Mouse (Mus musculus): ENCODE measurements around the gene Sox18. TPM values are rescaled to one million over a fixed set of nuclear protein-coding genes. Genes with fewer than 3 reads are reported as not detected.

The Sox18 gene
- polyA plus RNA-seq, 1 experiment from 2014 or later = 13.8 TPM

DNA sequence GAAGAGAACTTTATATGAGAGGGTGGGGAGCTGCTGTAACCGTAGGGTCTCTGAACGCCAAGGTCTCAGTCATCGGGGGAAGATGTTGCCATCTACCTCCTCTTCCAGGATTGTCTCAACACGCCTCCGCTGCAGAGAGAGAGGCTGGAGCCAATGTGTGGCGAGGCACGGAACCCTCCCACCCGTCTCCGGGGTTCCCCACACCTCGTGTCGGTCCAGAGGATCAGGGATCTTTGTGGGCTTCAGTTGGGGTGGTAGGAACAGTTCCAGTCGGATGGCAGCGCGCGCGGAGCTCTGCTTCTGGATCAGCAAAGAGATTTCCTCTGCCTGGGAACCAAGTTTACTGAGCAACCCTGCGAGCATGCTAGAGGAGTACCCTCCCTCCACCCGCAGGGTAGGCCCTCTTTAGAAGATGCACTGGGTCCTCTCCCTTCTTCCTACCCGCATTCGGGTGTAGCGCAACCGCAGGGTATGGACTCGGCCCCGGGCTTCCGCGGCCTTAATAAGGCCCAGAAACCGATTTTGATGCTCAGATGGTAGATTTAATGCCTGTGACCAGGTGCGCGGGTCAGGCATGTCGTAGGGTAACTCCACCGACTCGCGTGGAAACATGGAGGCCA lies 25.5 kb upstream of the Sox18 start:
- no peak overlapping the region for H3K4me2 ChIP-seq (ENCODE audit: low read length)
- no peak for ATAC-seq
- H3K4me3 ChIP-seq (replicated peaks; ENCODE audit: low read length) = no peak overlapping the region
- no peaks in the 10 kb centered on the region for H3K36me3 ChIP-seq (ENCODE audit: control insufficient read depth, insufficient read depth)
- 79% methylated on average over 33 of the region's 33 CpGs for WGBS
- no peak overlapping the region for H3K9ac ChIP-seq (replicated peaks; ENCODE audit: low read depth, low read length)
- peaks cover 15% of the 10 kb centered on the region for H3K4me1 ChIP-seq (replicated peaks; ENCODE audit: control insufficient read depth, insufficient read depth, low read length)
- H3K9me3 ChIP-seq (ENCODE audit: control insufficient read depth, low read length) = no peaks in the 10 kb centered on the region
- H3K27me3 ChIP-seq (replicated peaks; ENCODE audit: control insufficient read depth, insufficient read depth, low read length) = no peaks in the 10 kb centered on the region
- no peak overlapping the region for H3K27ac ChIP-seq (ENCODE audit: low read length)

DNA sequence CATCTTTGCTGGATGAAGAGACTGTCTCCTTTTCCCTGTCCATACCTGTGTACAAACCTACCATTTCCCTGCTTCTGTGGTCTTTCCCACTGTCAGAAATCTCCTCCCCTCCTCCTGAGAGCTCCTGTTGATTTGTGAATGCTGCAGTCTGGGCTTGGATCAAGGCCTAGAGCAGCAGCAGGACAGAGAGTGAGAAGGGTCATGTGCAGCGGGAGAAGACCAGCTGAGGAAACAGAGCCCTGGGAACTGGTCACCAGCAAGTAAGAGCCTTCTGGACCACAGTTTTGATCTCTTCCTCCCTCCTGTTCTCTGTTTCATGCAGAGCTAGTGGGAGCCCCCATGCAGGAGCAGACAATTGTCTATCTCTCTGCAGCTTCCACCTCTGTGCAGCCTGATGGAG lies 24.3 kb upstream of the Sox18 start:
- no peak for ATAC-seq
- Histone ChIP-seq H3K9ac (replicated peaks; ENCODE audit: low read depth, low read length) (no peak overlapping the region), H3K27me3 (replicated peaks; ENCODE audit: control insufficient read depth, insufficient read depth, low read length) (no peaks in the 10 kb centered on the region), H3K36me3 (ENCODE audit: control insufficient read depth, insufficient read depth) (no peaks in the 10 kb centered on the region), H3K9me3 (ENCODE audit: control insufficient read depth, low read length) (no peaks in the 10 kb centered on the region), H3K4me1 (replicated peaks; ENCODE audit: control insufficient read depth, insufficient read depth, low read length) (peaks cover 15% of the 10 kb centered on the region), H3K4me2 (ENCODE audit: low read length) (no peak overlapping the region), H3K27ac (ENCODE audit: low read length) (no peak overlapping the region), H3K4me3 (replicated peaks; ENCODE audit: low read length) (no peak overlapping the region)
- 75% methylated on average over 1 of the region's 1 CpGs for WGBS

DNA sequence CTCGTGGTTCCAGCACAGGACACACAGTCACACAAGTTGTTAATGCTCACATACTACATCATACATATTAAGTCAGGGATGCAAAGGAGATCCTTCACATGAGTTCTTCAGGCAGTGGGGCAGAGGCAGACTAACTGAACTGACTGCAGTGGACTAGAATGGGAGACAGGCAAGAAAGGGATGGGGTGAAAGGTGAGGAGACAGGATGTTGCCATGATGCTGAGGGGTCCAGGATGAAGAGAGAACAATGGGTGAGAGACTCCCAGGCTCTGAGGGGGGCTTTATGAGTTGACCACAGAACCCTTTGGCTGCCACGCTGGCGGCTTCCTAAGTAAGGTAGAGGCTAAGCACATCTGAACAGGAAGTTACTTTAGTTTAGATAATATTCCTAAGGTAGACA lies 23.1 kb upstream of the Sox18 start:
- Histone ChIP-seq H3K36me3 (ENCODE audit: control insufficient read depth, insufficient read depth) (peaks cover under 1% of the 10 kb centered on the region; the same call in 1 of the 2 replicates), H3K27me3 (replicated peaks; ENCODE audit: control insufficient read depth, insufficient read depth, low read length) (no peaks in the 10 kb centered on the region), H3K27ac (ENCODE audit: low read length) (no peak overlapping the region), H3K4me2 (ENCODE audit: low read length) (peak overlapping the region; percentile 82), H3K4me1 (replicated peaks; ENCODE audit: control insufficient read depth, insufficient read depth, low read length) (peaks cover 15% of the 10 kb centered on the region), H3K4me3 (replicated peaks; ENCODE audit: low read length) (no peak overlapping the region), H3K9me3 (ENCODE audit: control insufficient read depth, low read length) (no peaks in the 10 kb centered on the region), H3K9ac (replicated peaks; ENCODE audit: low read depth, low read length) (no peak overlapping the region)
- ATAC-seq = no peak
- 85% methylated on average over 3 of the region's 3 CpGs for WGBS

DNA sequence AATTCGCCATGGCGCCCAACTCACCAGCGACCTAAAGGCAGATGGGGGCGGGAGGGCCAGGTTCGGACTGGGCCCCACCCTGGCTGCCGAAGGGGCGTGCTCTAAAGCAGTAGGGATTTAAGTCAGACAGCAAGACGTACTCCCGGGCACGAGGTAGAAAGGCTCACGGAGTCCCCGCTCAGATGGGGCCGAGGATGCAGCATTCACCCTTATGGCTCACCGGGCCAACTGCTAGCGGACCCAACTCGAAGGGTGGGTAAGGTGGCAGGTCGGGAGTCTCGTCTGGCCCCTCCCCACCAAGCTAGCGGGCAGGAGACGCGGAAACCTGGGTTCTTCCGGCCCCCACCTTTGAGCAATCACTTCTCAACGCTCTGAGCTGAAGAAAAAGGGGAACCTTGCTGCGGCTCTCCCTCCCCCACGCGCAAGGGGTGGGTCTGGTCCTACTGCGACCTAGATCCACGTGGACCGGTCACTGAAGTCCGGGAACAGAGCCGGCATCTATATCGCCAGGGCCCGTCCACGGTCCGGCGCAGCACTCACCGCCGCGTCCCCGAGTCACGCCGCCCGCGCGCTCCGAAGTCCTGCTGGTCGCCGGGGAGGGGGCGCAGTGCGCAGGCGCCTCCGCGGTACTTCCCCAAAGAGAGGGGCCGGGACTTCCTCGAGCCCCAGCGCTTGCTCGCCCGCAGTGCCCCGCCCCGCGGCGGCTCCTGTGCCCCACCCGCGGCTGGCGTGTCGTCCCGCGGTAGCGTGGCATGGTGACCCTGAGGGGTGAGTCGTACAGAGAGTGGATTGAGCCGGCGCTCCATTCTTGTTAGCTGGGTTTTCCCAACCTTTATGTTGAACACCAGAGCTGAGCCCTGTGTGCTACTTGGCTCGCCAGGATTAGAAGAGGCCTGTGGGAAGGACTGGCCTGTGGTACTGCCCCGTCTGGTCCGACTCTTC lies 22.2 kb upstream of the Sox18 start, which contains the start of gene Rgs19:
Gene Rgs19, minus strand, starts transcription at position 639 of the 942 bp plus-strand sequence.
- peak within 1 kb of the TSS; percentile 51; the same call in 1 of the 2 replicates for H3K27ac ChIP-seq (ENCODE audit: low read length)
- H3K4me2 ChIP-seq (ENCODE audit: low read length) = peak within 1 kb of the TSS; percentile 82
- H3K9me3 ChIP-seq (ENCODE audit: control insufficient read depth, low read length) = no peaks in the 10 kb centered on the region
- ATAC-seq = peak; percentile 84
- peak within 1 kb of the TSS; percentile 83 for H3K9ac ChIP-seq (replicated peaks; ENCODE audit: low read depth, low read length)
- peaks cover 15% of the 10 kb centered on the region for H3K4me1 ChIP-seq (replicated peaks; ENCODE audit: control insufficient read depth, insufficient read depth, low read length)
- H3K4me3 ChIP-seq (replicated peaks; ENCODE audit: low read length) = peak within 1 kb of the TSS; percentile 74
- no peaks in the 10 kb centered on the region for H3K27me3 ChIP-seq (replicated peaks; ENCODE audit: control insufficient read depth, insufficient read depth, low read length)
- 0% methylated on average over 68 of the region's 75 CpGs for WGBS
- H3K36me3 ChIP-seq (ENCODE audit: control insufficient read depth, insufficient read depth) = peaks cover 5% of the 10 kb centered on the region

DNA sequence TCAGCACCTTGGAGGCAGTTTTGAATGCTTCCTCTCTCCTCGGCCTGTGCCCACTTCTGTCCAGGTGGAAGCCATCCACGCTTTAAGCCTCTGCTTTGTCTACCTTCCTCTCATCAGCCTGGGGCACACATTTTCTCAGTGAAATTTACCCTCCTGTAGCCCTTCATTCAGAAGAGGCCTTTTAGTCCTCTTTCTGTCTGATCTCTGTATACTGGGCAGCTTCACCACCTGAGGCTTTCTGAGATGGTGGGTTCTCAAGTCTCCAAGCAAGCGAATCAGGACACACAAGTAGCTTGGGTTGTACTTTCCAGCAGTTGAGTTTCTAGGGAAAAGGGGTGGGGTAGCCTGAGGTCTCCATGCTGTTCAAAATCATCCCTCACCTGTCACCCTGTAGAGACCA lies 20.9 kb upstream of the Sox18 start:
- no peaks in the 10 kb centered on the region for H3K9me3 ChIP-seq (ENCODE audit: control insufficient read depth, low read length)
- ATAC-seq = no peak
- peaks cover 15% of the 10 kb centered on the region for H3K4me1 ChIP-seq (replicated peaks; ENCODE audit: control insufficient read depth, insufficient read depth, low read length)
- no peaks in the 10 kb centered on the region for H3K27me3 ChIP-seq (replicated peaks; ENCODE audit: control insufficient read depth, insufficient read depth, low read length)
- H3K9ac ChIP-seq (replicated peaks; ENCODE audit: low read depth, low read length) = no peak overlapping the region
- WGBS = 90% methylated on average over 3 of the region's 3 CpGs
- H3K4me2 ChIP-seq (ENCODE audit: low read length) = no peak overlapping the region
- peaks cover 11% of the 10 kb centered on the region for H3K36me3 ChIP-seq (ENCODE audit: control insufficient read depth, insufficient read depth)
- no peak overlapping the region for H3K27ac ChIP-seq (ENCODE audit: low read length)
- H3K4me3 ChIP-seq (replicated peaks; ENCODE audit: low read length) = no peak overlapping the region

DNA sequence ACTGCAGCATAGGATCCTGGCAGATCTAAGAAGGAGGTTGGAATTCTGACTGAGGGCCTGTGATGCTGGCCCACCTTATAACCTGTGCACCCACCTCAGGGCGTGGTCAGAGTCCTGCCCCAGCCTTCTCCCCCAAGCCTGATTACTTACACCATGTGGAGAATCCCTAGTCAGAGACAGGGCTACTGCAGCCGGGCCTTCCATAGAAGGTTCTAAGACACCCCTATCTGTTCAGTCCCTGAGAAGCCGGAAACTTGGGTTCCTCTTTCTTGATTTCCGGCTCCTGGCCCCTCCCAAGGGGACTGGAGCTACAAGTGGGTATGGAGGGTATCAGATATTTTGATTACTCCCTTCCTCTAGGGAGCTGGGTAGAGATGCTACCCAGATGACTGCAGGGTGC lies 20.1 kb upstream of the Sox18 start:
- no peak for ATAC-seq
- H3K27me3 ChIP-seq (replicated peaks; ENCODE audit: control insufficient read depth, insufficient read depth, low read length) = no peaks in the 10 kb centered on the region
- no peak overlapping the region for H3K27ac ChIP-seq (ENCODE audit: low read length)
- no peak overlapping the region for H3K4me3 ChIP-seq (replicated peaks; ENCODE audit: low read length)
- H3K4me2 ChIP-seq (ENCODE audit: low read length) = no peak overlapping the region
- H3K36me3 ChIP-seq (ENCODE audit: control insufficient read depth, insufficient read depth) = peaks cover 11% of the 10 kb centered on the region
- no peak overlapping the region for H3K9ac ChIP-seq (replicated peaks; ENCODE audit: low read depth, low read length)
- no peaks in the 10 kb centered on the region for H3K9me3 ChIP-seq (ENCODE audit: control insufficient read depth, low read length)
- WGBS = 88% methylated on average over 4 of the region's 4 CpGs
- H3K4me1 ChIP-seq (replicated peaks; ENCODE audit: control insufficient read depth, insufficient read depth, low read length) = peaks cover 15% of the 10 kb centered on the region

DNA sequence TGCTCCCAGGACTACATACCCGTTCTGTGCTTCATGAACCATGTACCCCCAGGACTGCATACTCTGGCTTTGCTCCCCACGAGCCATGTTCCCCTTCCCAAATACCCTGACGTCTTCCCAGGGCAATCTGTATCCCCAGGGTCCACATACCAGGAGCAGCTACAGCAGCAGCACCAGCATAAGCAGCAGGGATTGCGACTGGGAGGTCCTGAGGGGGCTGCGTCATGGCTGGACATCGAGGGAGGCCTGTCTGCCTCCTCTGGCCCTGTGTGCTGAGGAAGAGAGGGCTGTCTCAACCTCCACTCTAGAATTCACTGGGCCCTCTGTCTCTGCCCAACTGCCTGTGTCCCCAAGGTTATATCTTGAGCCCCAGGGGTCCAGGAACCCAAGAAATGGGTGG lies 19.6 kb upstream of the Sox18 start:
- no peaks in the 10 kb centered on the region for H3K9me3 ChIP-seq (ENCODE audit: control insufficient read depth, low read length)
- ATAC-seq = no peak
- peaks cover 15% of the 10 kb centered on the region for H3K4me1 ChIP-seq (replicated peaks; ENCODE audit: control insufficient read depth, insufficient read depth, low read length)
- no peak overlapping the region for H3K4me2 ChIP-seq (ENCODE audit: low read length)
- H3K27ac ChIP-seq (ENCODE audit: low read length) = no peak overlapping the region
- peaks cover 11% of the 10 kb centered on the region for H3K36me3 ChIP-seq (ENCODE audit: control insufficient read depth, insufficient read depth)
- no peak overlapping the region for H3K4me3 ChIP-seq (replicated peaks; ENCODE audit: low read length)
- H3K27me3 ChIP-seq (replicated peaks; ENCODE audit: control insufficient read depth, insufficient read depth, low read length) = no peaks in the 10 kb centered on the region
- 91% methylated on average over 6 of the region's 6 CpGs for WGBS
- no peak overlapping the region for H3K9ac ChIP-seq (replicated peaks; ENCODE audit: low read depth, low read length)

DNA sequence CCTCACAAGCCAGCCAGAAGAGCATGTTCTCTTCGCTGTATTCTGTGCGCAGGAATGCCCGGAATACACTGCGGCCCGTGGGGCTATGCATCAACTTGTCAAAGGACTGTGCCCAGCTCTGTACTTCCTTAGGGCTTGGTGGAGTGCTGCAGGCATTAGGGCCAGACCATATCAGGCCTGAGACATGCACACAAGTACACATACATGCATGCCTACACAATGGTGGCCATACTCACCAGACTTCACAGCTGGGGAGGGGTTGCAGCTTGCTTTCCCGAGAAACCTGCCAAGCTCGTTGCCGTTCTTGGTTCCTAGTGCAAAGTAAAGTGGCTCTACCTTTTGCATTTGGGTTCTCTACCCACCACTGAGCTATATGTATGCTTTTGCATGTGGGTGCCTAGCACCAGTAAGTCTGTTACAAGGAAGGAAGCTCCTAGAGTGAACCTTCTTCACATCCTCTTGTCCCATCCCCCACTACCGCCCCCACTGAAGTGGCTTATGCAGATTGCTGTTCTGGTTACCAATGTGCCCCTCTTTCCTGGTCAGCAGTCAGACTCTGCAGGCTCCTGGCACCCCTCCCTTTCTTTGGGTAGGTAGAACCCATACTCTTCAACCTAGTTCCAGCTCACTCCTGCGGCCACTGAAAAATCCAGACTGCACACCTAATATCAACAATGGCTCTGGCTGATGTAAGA lies 18.2 kb upstream of the Sox18 start:
- ATAC-seq = no peak
- Histone ChIP-seq H3K9me3 (ENCODE audit: control insufficient read depth, low read length) (no peaks in the 10 kb centered on the region), H3K4me1 (replicated peaks; ENCODE audit: control insufficient read depth, insufficient read depth, low read length) (peaks cover 15% of the 10 kb centered on the region), H3K27me3 (replicated peaks; ENCODE audit: control insufficient read depth, insufficient read depth, low read length) (no peaks in the 10 kb centered on the region), H3K4me2 (ENCODE audit: low read length) (no peak overlapping the region), H3K27ac (ENCODE audit: low read length) (no peak overlapping the region), H3K36me3 (ENCODE audit: control insufficient read depth, insufficient read depth) (peaks cover 14% of the 10 kb centered on the region), H3K4me3 (replicated peaks; ENCODE audit: low read length) (no peak overlapping the region), H3K9ac (replicated peaks; ENCODE audit: low read depth, low read length) (no peak overlapping the region)
- 91% methylated on average over 10 of the region's 10 CpGs for WGBS

DNA sequence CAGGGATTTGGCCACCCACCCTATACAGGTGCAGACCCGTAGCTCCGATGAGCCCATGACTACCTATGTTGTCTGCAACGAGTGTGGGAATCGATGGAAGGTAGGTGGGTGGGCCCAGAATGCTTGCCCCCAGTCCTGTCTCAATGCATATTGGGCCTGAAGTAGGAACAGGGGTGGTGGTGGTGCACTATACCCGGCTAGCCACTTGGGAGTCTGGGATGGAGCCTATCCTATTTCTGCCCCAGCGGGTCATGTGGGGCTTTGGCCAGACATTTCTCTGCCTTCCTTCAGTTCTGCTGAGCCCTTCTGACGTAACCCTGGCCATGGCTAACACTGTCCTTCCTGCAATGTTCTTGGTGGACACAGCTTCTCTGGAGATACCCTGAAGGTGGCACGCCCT lies 16.1 kb upstream of the Sox18 start:
- no peak overlapping the region for H3K9ac ChIP-seq (replicated peaks; ENCODE audit: low read depth, low read length)
- H3K9me3 ChIP-seq (ENCODE audit: control insufficient read depth, low read length) = no peaks in the 10 kb centered on the region
- H3K4me3 ChIP-seq (replicated peaks; ENCODE audit: low read length) = no peak overlapping the region
- ATAC-seq = no peak
- 93% methylated on average over 8 of the region's 8 CpGs for WGBS
- peaks cover 3% of the 10 kb centered on the region for H3K4me1 ChIP-seq (replicated peaks; ENCODE audit: control insufficient read depth, insufficient read depth, low read length)
- peaks cover 14% of the 10 kb centered on the region for H3K36me3 ChIP-seq (ENCODE audit: control insufficient read depth, insufficient read depth)
- H3K27ac ChIP-seq (ENCODE audit: low read length) = no peak overlapping the region
- no peaks in the 10 kb centered on the region for H3K27me3 ChIP-seq (replicated peaks; ENCODE audit: control insufficient read depth, insufficient read depth, low read length)
- no peak overlapping the region for H3K4me2 ChIP-seq (ENCODE audit: low read length)

All from forebrain, embryonic 16.5 days (tissue).